In genomic region chr2:124758992-124759391, GRCm38 (mm10) we compare ENCODE assay signal across 18 mouse cellular contexts.
A peak's percentile ranks its signal among the peaks of the same experiment; 100 is the strongest.
DNase-seq lines count a peak whose midpoint lies in the region; ATAC-seq and TF ChIP-seq lines count a peak whose summit lies in the region.
"Had no signal": no experiment of that assay in that cellular context is flagged by ENCODE, and none has a peak within 500 bp of the region (broad histone marks: within the 10 kb centered on the region; RNA-seq: fewer than 3 reads in every experiment).

No protein-coding gene starts in this region.

- no peak overlapping the region for H3K9ac ChIP-seq in liver, adult 2 months (ENCODE audit: low read depth, low read length)
- H3K9ac ChIP-seq in liver, embryonic 11.5 days (ENCODE audit: low read depth, low read length): no peak overlapping the region
- H3K9ac ChIP-seq in forebrain, embryonic 16.5 days (replicated peaks; ENCODE audit: low read depth, low read length): no peak overlapping the region
- H3K9ac ChIP-seq: limb, embryonic 15.5 days; midbrain, embryonic 13.5 days; neural tube, embryonic 15.5 days had no signal

- intact Hi-C loops in left cerebral cortex, postnatal 4 days (cut with DNase I): no loop called here

- ATAC-seq in liver, embryonic 11.5 days (replicated peaks; ENCODE audit: low FRiP score): no peak
- no peak for ATAC-seq in forebrain, embryonic 16.5 days
- ATAC-seq in granulocyte monocyte progenitor cell, adult 5-6 weeks (replicated peaks; ENCODE audit: poor library complexity, severe bottlenecking): no peak
- ATAC-seq: activated CD4-positive, CD25-positive, alpha-beta regulatory T cell, adult 4 months; inflammation-experienced regulatory T-cells, adult 6 months; midbrain, embryonic 13.5 days had no signal

- peak; percentile 98 for DNase-seq in liver, adult 2 months (ENCODE audit: extremely low read depth, low read depth, low spot score)
- no peak for DNase-seq in liver, embryonic 11.5 days (ENCODE audit: low spot score)
- peak; percentile 28 to 48 for DNase-seq in kidney, postnatal 36 days
- peak; percentile 33 for DNase-seq in lung, postnatal 14 days
- no peak for DNase-seq in left cerebral cortex, postnatal 4 days
- DNase-seq: adrenal gland, postnatal 36 days; cerebellum, adult 9-11 months; heart, adult 2 months; right cerebral cortex, postnatal 4 days had no signal

- TF ChIP-seq CTCF in liver, adult 2 months (IDR thresholded peaks at IDR 0.05; ENCODE audit: low read depth, low read length): no peak

- H3K4me3 ChIP-seq in liver, adult 2 months (ENCODE audit: insufficient read depth, low read depth, low read length): no peak overlapping the region
- no peak overlapping the region for H3K4me3 ChIP-seq in liver, embryonic 11.5 days (ENCODE audit: low read depth, low read length)
- H3K4me3 ChIP-seq in forebrain, embryonic 16.5 days (replicated peaks; ENCODE audit: low read length): no peak overlapping the region
- H3K4me3 ChIP-seq: heart, adult 2 months; hindbrain, embryonic 10.5 days; limb, embryonic 15.5 days; midbrain, embryonic 13.5 days; myocyte; neural tube, embryonic 15.5 days had no signal

- WGBS in liver, adult 2 months: 31% methylated on average over 2 of the region's 2 CpGs
- 90% methylated on average over 2 of the region's 2 CpGs for WGBS in liver, embryonic 11.5 days
- 94% methylated on average over 2 of the region's 2 CpGs for WGBS in forebrain, embryonic 16.5 days

- no peaks in the 10 kb centered on the region for H3K27me3 ChIP-seq in liver, adult 2 months (ENCODE audit: control insufficient read depth, insufficient read depth, low read length)
- no peaks in the 10 kb centered on the region for H3K27me3 ChIP-seq in liver, embryonic 11.5 days (replicated peaks; ENCODE audit: control insufficient read depth, insufficient read depth, low read length)
- H3K27me3 ChIP-seq in forebrain, embryonic 16.5 days (replicated peaks; ENCODE audit: control insufficient read depth, insufficient read depth, low read length): no peaks in the 10 kb centered on the region
- H3K27me3 ChIP-seq: limb, embryonic 15.5 days; midbrain, embryonic 13.5 days; neural tube, embryonic 15.5 days had no signal

- H3K27ac ChIP-seq in liver, adult 2 months (replicated peaks; ENCODE audit: insufficient read depth, low read depth, low read length): no peak overlapping the region
- no peak overlapping the region for H3K27ac ChIP-seq in liver, embryonic 11.5 days (ENCODE audit: low read depth, low read length)
- no peak overlapping the region for H3K27ac ChIP-seq in forebrain, embryonic 16.5 days (ENCODE audit: low read length)
- H3K27ac ChIP-seq: heart, adult 2 months; hindbrain, embryonic 10.5 days; limb, embryonic 15.5 days; midbrain, embryonic 13.5 days; neural tube, embryonic 15.5 days had no signal

- H3K9me3 ChIP-seq in liver, embryonic 11.5 days (ENCODE audit: control insufficient read depth, low read length): peaks cover 2% of the 10 kb centered on the region; the same call in 1 of the 2 replicates
- H3K9me3 ChIP-seq in forebrain, embryonic 16.5 days (ENCODE audit: control insufficient read depth, low read length): no peaks in the 10 kb centered on the region
- H3K9me3 ChIP-seq: hindbrain, embryonic 10.5 days; limb, embryonic 15.5 days; midbrain, embryonic 13.5 days; neural tube, embryonic 15.5 days had no signal

- no peaks in the 10 kb centered on the region for H3K36me3 ChIP-seq in liver, adult 2 months (ENCODE audit: control insufficient read depth, insufficient read depth, low read length)
- no peaks in the 10 kb centered on the region for H3K36me3 ChIP-seq in liver, embryonic 11.5 days (ENCODE audit: control insufficient read depth, insufficient read depth, low read length)
- H3K36me3 ChIP-seq in forebrain, embryonic 16.5 days (ENCODE audit: control insufficient read depth, insufficient read depth): no peaks in the 10 kb centered on the region
- H3K36me3 ChIP-seq: hindbrain, embryonic 10.5 days; limb, embryonic 15.5 days; midbrain, embryonic 13.5 days; neural tube, embryonic 15.5 days had no signal

- no peaks in the 10 kb centered on the region for H3K4me1 ChIP-seq in liver, adult 2 months (ENCODE audit: control insufficient read depth, insufficient read depth, low read length)
- no peaks in the 10 kb centered on the region for H3K4me1 ChIP-seq in liver, embryonic 11.5 days (replicated peaks; ENCODE audit: control insufficient read depth, insufficient read depth, low read length)
- H3K4me1 ChIP-seq in forebrain, embryonic 16.5 days (replicated peaks; ENCODE audit: control insufficient read depth, insufficient read depth, low read length): no peaks in the 10 kb centered on the region
- H3K4me1 ChIP-seq: limb, embryonic 15.5 days; midbrain, embryonic 13.5 days had no signal

- no peaks in the 10 kb centered on the region for H3K79me2 ChIP-seq in liver, adult 2 months (ENCODE audit: control insufficient read depth, insufficient read depth, low read length)

- TF ChIP-seq POLR2A in liver, adult 2 months (IDR thresholded peaks at IDR 0.05; ENCODE audit: extremely low read depth, insufficient read depth, low read length): no peak

- H3K4me2 ChIP-seq in liver, embryonic 11.5 days: no peak overlapping the region
- no peak overlapping the region for H3K4me2 ChIP-seq in forebrain, embryonic 16.5 days (ENCODE audit: low read length)
- H3K4me2 ChIP-seq: limb, embryonic 15.5 days; midbrain, embryonic 13.5 days; neural tube, embryonic 15.5 days had no signal

Comparison
In these comparisons a context has a peak if more than half of its experiments do, and no peak if none do; other contexts are left out.
1. DNase-seq: peak in liver, adult 2 months (single experiment), kidney, postnatal 36 days (2 of 2) and lung, postnatal 14 days (single experiment); none in liver, embryonic 11.5 days (single experiment) and left cerebral cortex, postnatal 4 days (single experiment).